Mouse (Mus musculus) midbrain, embryonic 13.5 days (tissue): Measurements from ENCODE around the gene Tmem186. TPM values are rescaled to one million over a fixed set of nuclear protein-coding genes. Genes with fewer than 3 reads are reported as not detected.

ENCODE experiments used
- ATAC-seq: fragments of 200-750 bp; cut with Nextera tagmentation; 2 replicates; pipeline ENCODE4 v1.8.0; 2017; ENCODE audit warnings: mild to moderate bottlenecking, moderate TSS enrichment, moderate library complexity
- H3K27ac ChIP-seq: fragments of 300-500 bp; sonication (generic); 2 replicates; pipeline ENCODE4 v1.5.1; 2015; ENCODE audit warnings: inconsistent platforms, mild to moderate bottlenecking, moderate library complexity
- H3K27me3 ChIP-seq: fragments of 300-500 bp; sonication (generic); 2 replicates; pipeline ENCODE4 v1.6.1; 2015; ENCODE audit warnings: mild to moderate bottlenecking, inconsistent platforms
- H3K36me3 ChIP-seq: fragments of 300-500 bp; sonication (generic); 2 replicates; pipeline ENCODE4 v1.6.1; 2015; ENCODE audit warnings: mild to moderate bottlenecking, inconsistent platforms
- H3K4me1 ChIP-seq: fragments of 300-500 bp; sonication (generic); replicated peaks from 2 replicates; pipeline ENCODE4 v1.6.1; 2015; ENCODE audit warnings: inconsistent platforms
- H3K4me2 ChIP-seq: fragments of 300-500 bp; sonication (generic); replicated peaks from 2 replicates; pipeline ENCODE4 v1.6.1; 2015; ENCODE audit warnings: moderate library complexity, mild to moderate bottlenecking, inconsistent platforms
- H3K4me3 ChIP-seq: fragments of 300-500 bp; sonication (generic); replicated peaks from 2 replicates; pipeline ENCODE4 v1.5.1; 2015; ENCODE audit warnings: mild to moderate bottlenecking, inconsistent platforms
- H3K9ac ChIP-seq: fragments of 300-500 bp; sonication (generic); replicated peaks from 2 replicates; pipeline ENCODE4 v1.6.1; 2015; ENCODE audit warnings: mild to moderate bottlenecking, inconsistent platforms
- H3K9me3 ChIP-seq: fragments of 300-500 bp; sonication (generic); 2 replicates; pipeline ENCODE4 v1.6.1; 2016; ENCODE audit warnings: mild to moderate bottlenecking, inconsistent platforms
- WGBS: fragments of 180-500 bp; shearing (Covaris S2); methylation state at CpG from one replicate; pipeline ENCODE4 v1.1.7; 2015; 5-methylcytosine and 5-hydroxymethylcytosine counted together
- polyA plus RNA-seq: library from polyadenylated mRNA; unstranded; fragments of >200 nt; fragmentation: Nextera tagmentation; extraction: Ambion mirVana; gene quantifications from 2 replicates; pipeline ENCODE4 v1.2.1, GENCODE M21; 2015

Gene Tmem186
- 25.1 and 26.2 TPM in 2 replicates for polyA plus RNA-seq

GRCm38 (mm10) chr16:8637217-8638051, at the start of gene Tmem186, which contains the start of gene Pmm2:
TSS of gene Tmem186 (minus strand) at chr16:8637712.
TSS of gene Pmm2 (plus strand) at chr16:8637674.
- no peaks in the 10 kb centered on the region for H3K27me3 ChIP-seq
- H3K4me1 ChIP-seq, result peaks cover 31% of the 10 kb centered on the region
- H3K4me3 ChIP-seq, result peak within 1 kb of the TSS; percentile 85
- H3K36me3 ChIP-seq, result peaks cover 42% of the 10 kb centered on the region
- no peaks in the 10 kb centered on the region for H3K9me3 ChIP-seq
- peak within 1 kb of the TSS; percentile 86 for H3K9ac ChIP-seq
- H3K27ac ChIP-seq, result peak within 1 kb of the TSS; percentile 80
- under 1% methylated on average over 59 of the region's 59 CpGs for WGBS
- peak; percentile 96 for ATAC-seq
- peak within 1 kb of the TSS; percentile 95 for H3K4me2 ChIP-seq

DNA sequence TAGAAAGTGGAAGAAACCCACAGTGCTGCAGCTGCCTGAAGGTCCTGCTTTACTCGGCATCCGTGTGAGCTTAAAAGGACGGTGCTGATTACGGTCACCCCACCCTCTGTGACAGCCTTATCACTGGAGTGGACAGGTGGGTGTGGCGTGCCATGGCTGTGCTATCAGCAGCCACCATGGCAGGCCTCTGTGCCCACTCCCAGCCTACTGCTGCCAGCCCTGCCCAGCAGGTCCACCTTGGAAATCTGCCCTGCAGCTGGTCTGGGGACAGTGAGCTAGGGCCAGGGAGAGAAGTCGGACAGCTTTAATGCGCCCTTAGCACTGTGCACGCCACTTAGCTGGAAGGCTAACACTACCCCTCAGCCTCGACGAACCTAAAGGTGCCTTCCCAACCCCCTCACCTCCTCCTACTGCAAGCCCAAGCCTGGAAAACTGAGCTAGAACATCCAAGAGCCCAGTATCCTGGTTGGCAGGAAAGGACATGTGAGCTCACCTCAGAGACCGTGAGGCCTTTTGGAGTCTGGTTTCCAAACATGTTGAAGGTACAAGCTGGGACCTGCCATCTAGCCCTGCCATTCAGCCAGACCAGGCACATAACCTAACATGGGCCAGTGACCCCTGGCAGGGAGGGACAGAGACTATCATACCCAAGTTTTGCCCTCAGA, 49.5 kb upstream of the Tmem186 start:
- no peaks in the 10 kb centered on the region for H3K4me1 ChIP-seq
- H3K9ac ChIP-seq, result 0 out of 2 replicates have a peak overlapping the region, but pooled peaks have one; percentile 14
- H3K27me3 ChIP-seq, result no peaks in the 10 kb centered on the region
- no peak overlapping the region for H3K27ac ChIP-seq
- 87% methylated on average over 11 of the region's 11 CpGs for WGBS
- peaks cover 62% of the 10 kb centered on the region for H3K36me3 ChIP-seq
- H3K9me3 ChIP-seq, result no peaks in the 10 kb centered on the region
- 0 out of 2 replicates have a peak, but pooled peaks have one; percentile 19 for ATAC-seq
- H3K4me2 ChIP-seq, result no peak overlapping the region
- no peak overlapping the region for H3K4me3 ChIP-seq

- H3K4me3 ChIP-seq, result no peak overlapping the region
- no peaks in the 10 kb centered on the region for H3K9me3 ChIP-seq
- peaks cover 55% of the 10 kb centered on the region for H3K36me3 ChIP-seq
- 61% methylated on average over 7 of the region's 7 CpGs for WGBS
- H3K9ac ChIP-seq, result 0 out of 2 replicates have a peak overlapping the region, but pooled peaks have one; percentile 14
- peak; percentile 47; the same call in 1 of the 2 replicates for ATAC-seq
- no peak overlapping the region for H3K4me2 ChIP-seq
- H3K27me3 ChIP-seq, result no peaks in the 10 kb centered on the region
- no peaks in the 10 kb centered on the region for H3K4me1 ChIP-seq
- H3K27ac ChIP-seq, result no peak overlapping the region
These were observed 48.8 kb upstream of the Tmem186 start for GRCm38 (mm10) chr16:8686121-8686870.

DNA sequence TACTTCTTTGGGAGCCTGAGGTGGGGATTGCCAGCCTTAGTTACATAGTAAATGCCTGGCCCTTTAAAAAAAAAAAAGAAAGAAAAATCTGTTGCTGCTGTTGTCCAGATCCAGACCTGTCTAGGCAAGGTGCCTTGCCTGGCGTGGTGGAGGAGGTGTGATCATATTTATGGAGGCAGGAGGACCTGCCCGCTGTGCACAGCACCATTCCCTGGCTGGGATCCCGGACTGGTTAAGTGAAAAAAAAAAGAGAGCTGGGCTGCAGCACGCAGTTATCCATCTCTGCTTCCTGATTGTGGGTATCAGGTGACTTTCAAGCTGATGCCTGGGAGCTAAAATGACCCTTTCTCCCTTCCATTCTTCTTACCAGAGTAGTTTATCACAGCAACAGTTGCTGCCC, 47.6 kb upstream of the Tmem186 start:
- Histone ChIP-seq H3K9me3 (no peaks in the 10 kb centered on the region), H3K4me1 (no peaks in the 10 kb centered on the region), H3K36me3 (peaks cover 43% of the 10 kb centered on the region), H3K27me3 (no peaks in the 10 kb centered on the region), H3K9ac (no peak overlapping the region), H3K27ac (no peak overlapping the region), H3K4me2 (no peak overlapping the region), H3K4me3 (no peak overlapping the region)
- WGBS, result 86% methylated on average over 4 of the region's 4 CpGs
- ATAC-seq, result no peak

DNA sequence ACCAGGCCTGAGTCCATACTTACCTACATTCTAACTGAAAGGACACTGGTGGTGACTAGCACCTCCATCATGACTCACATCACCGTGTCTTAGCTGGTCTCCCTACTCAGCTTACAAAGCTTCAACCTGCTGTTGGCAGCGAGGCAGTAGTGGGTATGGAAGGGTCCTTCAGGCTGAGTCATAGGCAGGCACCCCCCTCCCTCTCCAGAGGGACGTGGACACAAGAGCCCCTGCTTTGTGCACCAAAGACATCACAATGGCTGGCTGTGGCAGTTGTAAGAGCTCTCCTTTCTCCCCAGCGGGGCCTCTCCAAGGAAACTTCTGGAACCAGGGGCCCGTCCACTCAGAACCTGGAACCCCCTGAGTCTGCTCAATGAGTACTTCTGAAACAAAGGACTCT, 43.0 kb upstream of the Tmem186 start, which contains the start of gene Gm5767:
Gene Gm5767, plus strand, starts transcription at position 301 of the 400 bp plus-strand sequence.
- 83% methylated on average over 5 of the region's 5 CpGs for WGBS
- Histone ChIP-seq H3K4me3 (no peak within 1 kb of the TSS), H3K27me3 (no peaks in the 10 kb centered on the region), H3K4me1 (no peaks in the 10 kb centered on the region), H3K9me3 (no peaks in the 10 kb centered on the region), H3K9ac (no peak within 1 kb of the TSS), H3K4me2 (no peak within 1 kb of the TSS), H3K36me3 (peaks cover 12% of the 10 kb centered on the region; the same call in 1 of the 2 replicates), H3K27ac (no peak within 1 kb of the TSS)
- no peak for ATAC-seq

DNA sequence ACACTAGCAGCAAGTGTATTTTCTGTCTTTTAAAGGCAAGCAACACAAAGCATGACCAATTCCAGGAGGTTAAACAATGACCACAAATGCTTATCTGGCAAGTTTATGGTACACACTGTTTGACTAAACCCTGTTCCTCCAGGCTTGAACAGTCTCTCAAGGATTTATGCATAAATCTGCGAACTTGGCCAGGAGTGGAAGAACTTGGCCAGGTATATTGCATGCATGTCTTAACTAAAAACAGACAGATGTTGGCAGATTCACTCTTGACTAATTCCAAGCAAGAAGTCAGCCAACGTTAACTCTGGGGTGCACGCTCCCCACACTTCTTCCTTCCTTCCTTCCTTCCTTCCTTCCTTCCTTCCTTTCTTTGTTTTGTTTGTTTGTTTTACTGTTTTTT, 42.3 kb upstream of the Tmem186 start:
- Histone ChIP-seq H3K9me3 (no peaks in the 10 kb centered on the region), H3K4me2 (no peak overlapping the region), H3K9ac (no peak overlapping the region), H3K4me1 (no peaks in the 10 kb centered on the region), H3K36me3 (peaks cover 12% of the 10 kb centered on the region; the same call in 1 of the 2 replicates), H3K4me3 (no peak overlapping the region), H3K27me3 (no peaks in the 10 kb centered on the region), H3K27ac (no peak overlapping the region)
- ATAC-seq, result no peak
- WGBS, result 91% methylated on average over 3 of the region's 3 CpGs

- peaks cover 2% of the 10 kb centered on the region; the same call in 1 of the 2 replicates for H3K27me3 ChIP-seq
- no peak overlapping the region for H3K9ac ChIP-seq
- no peak overlapping the region for H3K4me3 ChIP-seq
- no peaks in the 10 kb centered on the region for H3K4me1 ChIP-seq
- ATAC-seq, result no peak
- no peaks in the 10 kb centered on the region for H3K9me3 ChIP-seq
- H3K36me3 ChIP-seq, result peaks cover 9% of the 10 kb centered on the region; the same call in 1 of the 2 replicates
- no peak overlapping the region for H3K4me2 ChIP-seq
- no peak overlapping the region for H3K27ac ChIP-seq
- 85% methylated on average over 4 of the region's 4 CpGs for WGBS
These were observed 41.2 kb upstream of the Tmem186 start for GRCm38 (mm10) chr16:8678676-8679075.

- H3K27ac ChIP-seq, result no peak overlapping the region
- no peak overlapping the region for H3K9ac ChIP-seq
- H3K4me2 ChIP-seq, result no peak overlapping the region
- no peak for ATAC-seq
- H3K4me3 ChIP-seq, result no peak overlapping the region
- peaks cover 8% of the 10 kb centered on the region for H3K27me3 ChIP-seq
- no peaks in the 10 kb centered on the region for H3K9me3 ChIP-seq
- no peaks in the 10 kb centered on the region for H3K4me1 ChIP-seq
- WGBS, result 54% methylated on average over 5 of the region's 5 CpGs
- 0 out of 2 replicates have a peak, but pooled peaks cover 5% of the 10 kb centered on the region for H3K36me3 ChIP-seq
These were observed 40.5 kb upstream of the Tmem186 start for GRCm38 (mm10) chr16:8678035-8678434.

DNA sequence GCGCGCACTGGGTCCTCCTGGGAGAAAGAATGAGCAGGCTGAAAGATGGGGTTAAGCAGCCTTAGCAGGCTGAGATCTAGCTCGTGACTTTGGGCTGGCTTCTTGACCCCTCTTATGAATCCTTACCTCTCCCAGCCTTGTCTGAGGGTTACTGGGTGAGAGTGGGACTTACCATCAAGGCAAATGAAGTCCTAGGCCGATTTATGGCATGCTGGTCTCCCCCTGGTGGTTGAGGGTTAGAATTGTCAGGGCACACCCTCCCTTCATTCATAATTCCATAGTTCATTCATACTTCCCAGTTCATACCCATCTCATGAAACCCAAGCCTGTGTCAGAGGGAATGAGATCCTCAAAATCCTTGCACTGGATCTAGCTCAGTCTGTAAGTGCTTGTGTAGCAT, 39.3 kb upstream of the Tmem186 start:
- Histone ChIP-seq H3K9ac (no peak overlapping the region), H3K27ac (no peak overlapping the region), H3K27me3 (peaks cover 13% of the 10 kb centered on the region), H3K4me1 (no peaks in the 10 kb centered on the region; the same call in 1 of the 2 replicates), H3K9me3 (no peaks in the 10 kb centered on the region), H3K4me2 (no peak overlapping the region), H3K4me3 (no peak overlapping the region), H3K36me3 (no peaks in the 10 kb centered on the region)
- 56% methylated on average over 4 of the region's 4 CpGs for WGBS
- peak; percentile 9; the same call in 1 of the 2 replicates for ATAC-seq

DNA sequence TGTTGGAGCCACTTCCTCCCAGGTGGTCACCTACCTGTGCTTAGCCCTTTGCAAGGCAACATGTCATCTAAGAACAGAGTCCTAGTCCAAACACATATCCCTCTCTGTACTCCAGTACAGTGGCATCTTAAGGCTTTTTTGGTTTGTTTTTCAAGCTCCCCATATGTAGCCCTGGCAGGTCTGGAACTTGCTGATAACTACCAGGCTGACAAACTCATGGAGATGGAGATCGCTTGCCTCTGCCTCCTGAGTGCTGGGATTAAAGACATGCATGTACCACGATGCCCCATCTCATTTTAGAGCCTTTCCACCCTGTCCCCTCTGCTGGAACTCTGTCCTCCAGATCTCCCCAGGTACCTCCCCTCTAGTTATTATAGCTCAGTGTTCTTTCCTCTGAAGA, 38.7 kb upstream of the Tmem186 start:
- no peaks in the 10 kb centered on the region for H3K9me3 ChIP-seq
- 77% methylated on average over 2 of the region's 2 CpGs for WGBS
- no peaks in the 10 kb centered on the region; the same call in 1 of the 2 replicates for H3K4me1 ChIP-seq
- H3K4me2 ChIP-seq, result no peak overlapping the region
- no peak overlapping the region for H3K9ac ChIP-seq
- no peak overlapping the region for H3K4me3 ChIP-seq
- H3K27me3 ChIP-seq, result peaks cover 13% of the 10 kb centered on the region
- no peaks in the 10 kb centered on the region for H3K36me3 ChIP-seq
- no peak overlapping the region for H3K27ac ChIP-seq
- ATAC-seq, result no peak

DNA sequence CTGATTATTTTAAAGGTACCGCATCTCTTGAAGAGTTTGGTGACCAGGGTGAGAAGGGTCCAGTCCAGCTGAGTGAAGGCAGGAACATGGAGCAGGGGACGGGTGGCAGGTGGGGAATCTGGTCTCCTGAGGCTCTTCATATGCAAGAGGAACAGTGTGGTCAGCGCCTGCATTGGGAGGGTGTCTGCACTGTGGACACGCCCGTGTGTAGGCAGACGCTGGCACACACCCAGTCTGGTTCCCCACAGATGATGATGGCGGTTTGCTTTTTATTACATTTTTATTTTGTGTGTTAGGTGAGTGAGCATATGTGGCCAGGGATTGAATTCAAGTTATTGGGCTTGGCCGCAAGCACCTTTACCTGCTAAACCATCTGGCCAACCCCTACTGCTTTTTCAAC, 38.0 kb upstream of the Tmem186 start:
- ATAC-seq, result no peak
- Histone ChIP-seq H3K4me3 (no peak overlapping the region), H3K27me3 (peaks cover 13% of the 10 kb centered on the region), H3K4me1 (peaks cover 6% of the 10 kb centered on the region), H3K9me3 (no peaks in the 10 kb centered on the region), H3K27ac (no peak overlapping the region), H3K9ac (no peak overlapping the region), H3K4me2 (no peak overlapping the region), H3K36me3 (no peaks in the 10 kb centered on the region)
- WGBS, result 81% methylated on average over 8 of the region's 8 CpGs
